Mouse (Mus musculus) ovary, adult 10 weeks (tissue): ENCODE results near the gene Gm9972. TPM values are rescaled to one million over a fixed set of nuclear protein-coding genes. Genes with fewer than 3 reads are reported as not detected.

Experiments used
- polyA plus RNA-seq: library from polyadenylated mRNA; stranded (reverse); fragments of 350-450 nt; fragmentation: Illumina TruSeq; extraction: RNeasy Lipid Tissue Mini Kit (QIAGEN cat#74804); gene quantifications from one replicate; pipeline ENCODE4 v1.2.3, GENCODE M21; 2014

The Gm9972 gene
- not detected for polyA plus RNA-seq

DNA sequence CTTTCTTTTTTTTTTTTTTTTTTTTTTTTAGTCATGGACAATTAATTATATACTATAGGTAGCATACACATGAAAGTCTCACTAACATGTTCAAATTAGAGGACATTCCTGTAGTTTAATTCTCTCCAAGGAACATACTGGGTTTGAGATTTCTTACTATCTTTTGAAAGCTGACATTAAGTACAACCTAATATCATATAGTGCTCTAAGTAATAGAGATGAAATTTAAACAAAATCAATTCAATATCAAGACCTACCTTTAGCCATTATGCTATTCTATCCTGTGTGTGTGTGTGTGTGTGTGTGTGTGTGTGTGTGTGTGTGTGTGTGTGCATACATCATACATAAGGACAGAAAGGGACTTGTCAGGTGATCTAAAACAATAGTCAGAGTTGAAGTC, at the start of gene Gm9972:
Gene Gm9972 (plus strand): TSS at position 301 of the 400 bp plus-strand sequence.

Other genes starting within 250 kb of the Gm9972 start
- gene Atp10b, start 114.1 kb downstream of the Gm9972 start, polyA plus RNA-seq: 3.2 TPM